Mouse (Mus musculus) embryonic facial prominence, embryonic 15.5 days (tissue): ENCODE results near the gene Smarcd2. TPM values are rescaled to one million over a fixed set of nuclear protein-coding genes. Genes with fewer than 3 reads are reported as not detected.
"Not testable (repeated sequence)": the region's sequence is repeated elsewhere in the genome, so short reads cannot be mapped to it uniquely, and the experiment has no call there.

Source experiments
- ATAC-seq: fragments of 200-750 bp; cut with Nextera tagmentation; 2 replicates; pipeline ENCODE4 v1.8.0; 2017; ENCODE audit warnings: low read depth, moderate TSS enrichment; ENCODE audit not compliant: insufficient number of reproducible peaks, low FRiP score, low TSS enrichment
- H3K27ac ChIP-seq: fragments of 300-500 bp; sonication (generic); replicated peaks from 2 replicates; pipeline ENCODE4 v1.5.1; 2015; ENCODE audit warnings: mild to moderate bottlenecking, inconsistent platforms
- H3K27me3 ChIP-seq: fragments of 300-500 bp; sonication (generic); 2 replicates; pipeline ENCODE4 v1.6.1; 2015; ENCODE audit warnings: inconsistent platforms
- H3K36me3 ChIP-seq: fragments of 300-500 bp; sonication (generic); 2 replicates; pipeline ENCODE4 v1.6.1; 2015; ENCODE audit warnings: mild to moderate bottlenecking, inconsistent platforms
- H3K4me1 ChIP-seq: fragments of 300-500 bp; sonication (generic); 2 replicates; pipeline ENCODE4 v1.6.1; 2015; ENCODE audit warnings: inconsistent platforms
- H3K4me2 ChIP-seq: fragments of 300-500 bp; sonication (generic); replicated peaks from 2 replicates; pipeline ENCODE4 v1.6.1; 2015; ENCODE audit warnings: mild to moderate bottlenecking, inconsistent platforms
- H3K4me3 ChIP-seq: fragments of 300-500 bp; sonication (generic); replicated peaks from 2 replicates; pipeline ENCODE4 v1.5.1; 2015; ENCODE audit warnings: mild to moderate bottlenecking, inconsistent platforms
- H3K9ac ChIP-seq: fragments of 300-500 bp; sonication (generic); 2 replicates; pipeline ENCODE4 v1.6.1; 2015; ENCODE audit warnings: inconsistent platforms
- H3K9me3 ChIP-seq: fragments of 300-500 bp; sonication (generic); replicated peaks from 2 replicates; pipeline ENCODE4 v1.6.1; 2016; ENCODE audit warnings: inconsistent platforms
- WGBS: fragments of 180-500 bp; shearing (Covaris S2); methylation state at CpG from one replicate; pipeline ENCODE4 v1.1.7; 2015; 5-methylcytosine and 5-hydroxymethylcytosine counted together
- polyA plus RNA-seq: library from polyadenylated mRNA; unstranded; fragments of >200 nt; fragmentation: Nextera tagmentation; extraction: Ambion mirVana; gene quantifications from 2 replicates; pipeline ENCODE4 v1.2.1, GENCODE M21; 2015

Gene Smarcd2
- polyA plus RNA-seq, 1 experiment from 2014 or later, result 120 TPM

DNA sequence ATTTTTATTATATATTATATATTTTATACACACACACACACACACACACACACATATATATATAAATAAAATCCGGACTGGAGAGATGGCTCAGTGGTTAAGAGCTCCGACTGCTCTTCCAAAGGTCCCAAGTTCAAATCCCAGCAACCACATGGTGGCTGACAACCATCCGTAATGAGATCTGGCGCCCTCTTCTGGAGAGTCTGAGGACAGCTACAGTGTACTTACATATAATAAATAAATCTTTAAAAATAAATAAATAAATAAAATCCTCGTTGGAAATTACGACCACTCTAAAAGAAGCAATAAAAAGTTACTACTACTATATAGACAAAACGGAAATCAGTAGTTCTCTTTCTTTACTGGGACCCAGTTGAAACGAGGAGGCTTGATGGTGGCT is 38.8 kb downstream of the Smarcd2 start:
- not testable (repeated sequence) for H3K4me3 ChIP-seq, H3K9me3 ChIP-seq, H3K4me2 ChIP-seq, H3K27me3 ChIP-seq, ATAC-seq, H3K27ac ChIP-seq, H3K4me1 ChIP-seq, H3K9ac ChIP-seq
- peaks cover 71% of the 10 kb centered on the region for H3K36me3 ChIP-seq
- 83% methylated on average over 8 of the region's 8 CpGs for WGBS

DNA sequence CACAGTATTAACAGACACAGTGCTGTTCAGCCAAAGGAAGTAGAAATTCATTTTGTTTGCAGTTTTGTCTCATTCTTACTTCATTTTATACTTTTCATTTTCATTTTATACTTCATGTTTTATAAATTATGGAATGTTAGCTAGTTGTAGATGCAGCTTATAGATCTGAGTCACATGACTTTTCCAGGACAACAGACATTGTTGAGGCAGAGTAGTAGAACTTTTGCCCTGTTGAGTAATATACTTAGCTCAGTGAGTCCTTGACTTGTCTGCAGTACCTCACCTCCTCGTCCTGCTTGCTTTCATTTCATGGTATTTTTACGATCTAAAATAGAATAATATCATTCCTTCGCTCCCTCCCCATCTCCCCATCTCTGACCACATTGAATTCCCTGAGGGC is 52.2 kb downstream of the Smarcd2 start:
- Histone ChIP-seq H3K4me1 (peaks cover 14% of the 10 kb centered on the region), H3K27me3 (no peaks in the 10 kb centered on the region), H3K9me3 (no peaks in the 10 kb centered on the region), H3K9ac (no peak overlapping the region), H3K36me3 (peaks cover 16% of the 10 kb centered on the region), H3K27ac (no peak overlapping the region), H3K4me3 (no peak overlapping the region), H3K4me2 (no peak overlapping the region)
- ATAC-seq, result no peak
- 79% methylated on average over 3 of the region's 3 CpGs for WGBS

DNA sequence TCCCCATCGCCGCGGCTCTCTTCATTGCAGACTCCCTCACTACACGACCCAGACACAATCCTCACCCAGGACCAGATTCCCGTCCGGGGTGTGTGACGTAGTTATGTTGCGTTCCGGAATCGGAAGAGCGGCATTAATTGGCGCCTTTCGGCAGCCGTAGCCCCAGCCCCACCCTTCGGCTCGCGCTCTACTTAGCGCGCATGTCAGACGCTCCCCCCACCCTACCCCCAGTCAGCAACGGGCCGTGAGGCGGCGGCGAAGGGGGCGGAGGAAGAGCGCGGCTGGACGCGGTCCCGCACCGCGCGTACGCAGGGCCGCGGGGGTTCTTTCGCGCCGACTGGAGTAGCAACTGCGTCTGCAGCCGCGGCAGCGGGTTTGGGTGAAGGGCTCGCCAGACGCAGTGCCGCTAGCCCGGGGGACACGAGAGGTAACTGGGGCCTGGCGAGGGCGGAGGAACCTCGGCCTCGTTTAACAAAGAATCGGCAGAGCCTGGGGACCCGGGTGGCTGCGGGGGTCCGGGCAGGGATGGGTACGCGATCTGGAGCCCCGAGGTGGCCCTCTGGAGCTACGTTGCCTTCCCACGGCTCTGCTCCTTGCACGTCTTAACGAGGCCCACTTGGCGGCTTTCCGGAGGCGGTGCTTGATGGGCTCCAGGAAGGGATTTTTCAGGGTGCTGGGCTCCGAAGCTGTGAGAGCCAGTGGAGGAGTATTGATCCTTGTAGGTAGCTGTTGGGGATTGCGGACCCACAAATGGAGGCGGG is 55.9 kb downstream of the Smarcd2 start, which contains the start of gene Ddx42:
Ddx42 (plus strand) TSS at position 197 of the 761 bp plus-strand sequence.
- WGBS, result under 1% methylated on average over 70 of the region's 70 CpGs
- H3K4me2 ChIP-seq, result peak within 1 kb of the TSS; percentile 55
- ATAC-seq, result peak; percentile 95
- H3K9me3 ChIP-seq, result no peaks in the 10 kb centered on the region
- peaks cover 26% of the 10 kb centered on the region for H3K4me1 ChIP-seq
- H3K9ac ChIP-seq, result peak within 1 kb of the TSS; percentile 93
- no peaks in the 10 kb centered on the region for H3K27me3 ChIP-seq
- peaks cover 10% of the 10 kb centered on the region; the same call in 1 of the 2 replicates for H3K36me3 ChIP-seq
- H3K27ac ChIP-seq, result peak within 1 kb of the TSS; percentile 97
- H3K4me3 ChIP-seq, result peak within 1 kb of the TSS; percentile 97

DNA sequence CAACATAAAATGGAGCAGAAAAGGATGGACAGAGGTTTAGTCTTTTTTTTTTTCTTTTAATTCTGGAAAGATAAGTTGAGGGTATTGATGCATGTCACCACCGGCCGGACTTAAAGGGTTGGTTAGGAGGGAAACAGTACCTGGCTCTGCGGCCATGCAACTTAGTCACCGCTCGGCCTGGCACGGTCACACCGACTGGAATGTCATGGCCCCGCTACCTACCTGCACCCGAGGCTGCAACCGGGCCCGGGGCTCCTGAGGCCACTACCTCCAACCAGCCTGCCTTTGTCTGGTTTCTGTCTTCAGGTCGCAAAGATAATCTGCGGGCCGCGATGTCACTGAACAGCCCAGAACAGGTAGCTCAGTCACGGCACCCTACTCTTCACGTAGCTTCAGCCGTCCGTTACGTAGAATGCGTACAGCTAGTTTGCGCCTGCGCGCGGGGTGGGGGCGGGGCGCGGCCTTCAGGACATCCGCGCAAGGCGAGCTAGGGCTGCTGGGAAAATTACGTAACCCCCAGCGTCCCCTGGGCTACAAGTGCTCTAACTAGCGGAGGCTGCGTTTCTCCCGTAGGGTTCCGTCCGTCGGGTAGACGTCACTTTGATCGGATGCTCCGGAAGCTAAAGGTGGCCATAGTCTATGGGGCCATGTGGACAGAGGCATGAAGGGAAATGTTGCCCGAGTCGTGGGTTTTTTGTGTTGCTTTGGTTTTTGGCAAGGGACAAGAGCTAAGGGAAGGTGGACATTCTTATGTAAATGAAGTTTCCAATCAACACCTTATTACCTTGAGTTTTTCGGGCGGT is 56.6 kb downstream of the Smarcd2 start, which contains the start of gene Ccdc47:
Ccdc47 (minus strand) TSS at position 418 of the 803 bp plus-strand sequence.
- Histone ChIP-seq H3K27ac (peak within 1 kb of the TSS; percentile 97), H3K9ac (peak within 1 kb of the TSS; percentile 93), H3K4me3 (peak within 1 kb of the TSS; percentile 97), H3K36me3 (peaks cover 18% of the 10 kb centered on the region), H3K27me3 (no peaks in the 10 kb centered on the region), H3K9me3 (no peaks in the 10 kb centered on the region), H3K4me2 (peak within 1 kb of the TSS; percentile 55), H3K4me1 (peaks cover 26% of the 10 kb centered on the region)
- ATAC-seq, result peak; percentile 97
- WGBS, result under 1% methylated on average over 46 of the region's 46 CpGs

DNA sequence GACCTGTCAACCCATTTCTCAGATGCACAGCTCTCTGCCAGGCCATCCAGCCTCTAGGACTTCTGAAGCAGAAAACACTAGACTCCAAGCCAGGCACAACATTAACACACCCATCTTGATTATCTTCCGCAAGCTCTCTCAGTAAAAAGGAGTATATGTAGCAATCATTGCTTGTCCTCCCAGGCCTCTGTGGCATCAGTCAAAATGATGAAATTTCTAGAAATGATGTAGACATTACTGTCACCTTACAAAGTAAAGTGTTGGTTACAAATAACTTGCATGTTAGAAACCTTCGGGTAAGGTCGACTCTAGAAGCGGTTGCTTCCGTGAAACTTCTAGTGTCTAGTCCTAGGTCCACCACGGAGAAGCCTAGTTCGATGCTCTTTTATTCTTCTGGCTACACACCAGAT is 57.3 kb downstream of the Smarcd2 start:
- WGBS, result 23% methylated on average over 7 of the region's 7 CpGs
- no peaks in the 10 kb centered on the region for H3K27me3 ChIP-seq
- peak overlapping the region; percentile 50 for H3K4me2 ChIP-seq
- H3K36me3 ChIP-seq, result peaks cover 23% of the 10 kb centered on the region
- peak overlapping the region; percentile 74 for H3K9ac ChIP-seq
- peaks cover 26% of the 10 kb centered on the region for H3K4me1 ChIP-seq
- no peaks in the 10 kb centered on the region for H3K9me3 ChIP-seq
- ATAC-seq, result no peak
- 0 out of 2 replicates have a peak overlapping the region, but pooled peaks have one; percentile 97 for H3K27ac ChIP-seq
- peak overlapping the region; percentile 97 for H3K4me3 ChIP-seq

DNA sequence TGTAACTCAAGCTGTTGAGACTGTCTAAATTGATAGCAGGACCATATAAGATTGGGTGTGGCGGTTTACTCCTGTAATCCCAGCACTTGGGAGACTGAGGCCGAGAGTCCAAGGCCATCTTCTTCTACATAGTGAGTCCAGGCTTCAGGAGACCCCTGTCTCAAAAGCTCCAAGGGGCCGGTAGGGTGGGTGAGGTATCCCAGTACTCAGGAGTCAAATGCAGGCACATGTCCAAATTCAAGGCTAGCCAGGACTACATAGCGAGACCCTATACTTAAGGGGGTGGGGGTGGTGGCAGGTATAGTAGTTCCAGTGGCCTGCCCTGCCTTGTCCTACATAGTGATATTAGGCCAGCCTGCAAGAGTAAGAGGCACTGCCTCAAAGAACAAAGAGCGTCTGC is 57.9 kb downstream of the Smarcd2 start:
- Histone ChIP-seq H3K9me3 (no peaks in the 10 kb centered on the region), H3K27ac (no peak overlapping the region), H3K4me1 (peaks cover 26% of the 10 kb centered on the region), H3K9ac (no peak overlapping the region), H3K36me3 (peaks cover 29% of the 10 kb centered on the region), H3K4me2 (peak overlapping the region; percentile 50), H3K4me3 (peak overlapping the region; percentile 97), H3K27me3 (no peaks in the 10 kb centered on the region)
- ATAC-seq, result no peak
- WGBS, result 90% methylated on average over 5 of the region's 5 CpGs

Other genes with a start within 250 kb of the Smarcd2 start
- 59.9 and 64.3 TPM in 2 replicates for gene Dcaf7, start 236.1 kb downstream of the Smarcd2 start, polyA plus RNA-seq
- gene Taco1, start 206.9 kb downstream of the Smarcd2 start, polyA plus RNA-seq, result 9.2 and 10.1 TPM in 2 replicates
- 27.5 and 27.6 TPM in 2 replicates for gene Map3k3, start 188.4 kb downstream of the Smarcd2 start, polyA plus RNA-seq
- 0.71 TPM in 1 of 2 replicates, not detected in the other for gene Gm10840, start 112.1 kb downstream of the Smarcd2 start, polyA plus RNA-seq
- gene Limd2, start 112.1 kb downstream of the Smarcd2 start, polyA plus RNA-seq, result 250 and 257 TPM in 2 replicates
- 28.4 and 29.3 TPM in 2 replicates for gene Strada, start 70.8 kb downstream of the Smarcd2 start, polyA plus RNA-seq
- 88.9 and 91.8 TPM in 2 replicates for gene Ccdc47, start 56.6 kb downstream of the Smarcd2 start, polyA plus RNA-seq
- gene Ddx42, start 56.0 kb downstream of the Smarcd2 start, polyA plus RNA-seq, result 71.1 and 77.5 TPM in 2 replicates
- 53.7 and 54.7 TPM in 2 replicates for gene Ftsj3, start 16.9 kb downstream of the Smarcd2 start, polyA plus RNA-seq
- 279 and 291 TPM in 2 replicates for gene Psmc5, start 16.8 kb downstream of the Smarcd2 start, polyA plus RNA-seq
- gene Tcam1, start 3.7 kb upstream of the Smarcd2 start, polyA plus RNA-seq, result 0.46 and 0.71 TPM in 2 replicates
- gene Gh, start 28.9 kb upstream of the Smarcd2 start, polyA plus RNA-seq, result not detected in 2 replicates
- 2.3 and 3.4 TPM in 2 replicates for gene Cd79b, start 41.8 kb upstream of the Smarcd2 start, polyA plus RNA-seq
- gene Scn4a, start 80.3 kb upstream of the Smarcd2 start, polyA plus RNA-seq, result 0.59 and 0.68 TPM in 2 replicates
- gene Prr29, start 92.5 kb upstream of the Smarcd2 start, polyA plus RNA-seq, result 2.9 and 4.7 TPM in 2 replicates
- 39.4 and 43.2 TPM in 2 replicates for gene Icam2, start 115.1 kb upstream of the Smarcd2 start, polyA plus RNA-seq
- gene Ern1, start 214.9 kb upstream of the Smarcd2 start, polyA plus RNA-seq, result 6.2 and 6.3 TPM in 2 replicates